Mouse (Mus musculus) limb, embryonic 13.5 days (tissue): ENCODE data around the gene Lgr6. TPM values are rescaled to one million over a fixed set of nuclear protein-coding genes. Genes with fewer than 3 reads are reported as not detected.

Experiments used
- ATAC-seq: fragments of 200-750 bp; cut with Nextera tagmentation; 2 replicates; pipeline ENCODE4 v1.8.0; 2017; ENCODE audit warnings: low read depth, moderate number of reproducible peaks, moderate TSS enrichment; ENCODE audit not compliant: low FRiP score
- H3K27ac ChIP-seq: fragments of 300-500 bp; sonication (generic); 2 replicates; pipeline ENCODE4 v1.5.1; 2015; ENCODE audit warnings: inconsistent platforms, mild to moderate bottlenecking, moderate library complexity
- H3K27me3 ChIP-seq: fragments of 300-500 bp; sonication (generic); 2 replicates; pipeline ENCODE4 v1.6.1; 2015; ENCODE audit warnings: mild to moderate bottlenecking, inconsistent platforms
- H3K36me3 ChIP-seq: fragments of 300-500 bp; sonication (generic); 2 replicates; pipeline ENCODE4 v1.6.1; 2015; ENCODE audit warnings: inconsistent platforms, mild to moderate bottlenecking, moderate library complexity
- H3K4me1 ChIP-seq: fragments of 300-500 bp; sonication (generic); 2 replicates; pipeline ENCODE4 v1.6.1; 2015; ENCODE audit warnings: inconsistent platforms
- H3K4me2 ChIP-seq: fragments of 300-500 bp; sonication (generic); replicated peaks from 2 replicates; pipeline ENCODE4 v1.6.1; 2015; ENCODE audit warnings: inconsistent platforms, mild to moderate bottlenecking, moderate library complexity
- H3K4me3 ChIP-seq: fragments of 300-500 bp; sonication (generic); 2 replicates; pipeline ENCODE4 v1.5.1; 2015; ENCODE audit warnings: moderate library complexity, mild to moderate bottlenecking, inconsistent platforms
- H3K9ac ChIP-seq: fragments of 300-500 bp; sonication (generic); 2 replicates; pipeline ENCODE4 v1.6.1; 2015; ENCODE audit warnings: mild to moderate bottlenecking, inconsistent platforms
- H3K9me3 ChIP-seq: fragments of 300-500 bp; sonication (generic); 2 replicates; pipeline ENCODE4 v1.6.1; 2016; ENCODE audit warnings: inconsistent platforms
- WGBS: fragments of 180-500 bp; shearing (Covaris S2); methylation state at CpG from one replicate; pipeline ENCODE4 v1.1.7; 2015; 5-methylcytosine and 5-hydroxymethylcytosine counted together
- polyA plus RNA-seq: library from polyadenylated mRNA; unstranded; fragments of >200 nt; fragmentation: Nextera tagmentation; extraction: Ambion mirVana; gene quantifications from 2 replicates; pipeline ENCODE4 v1.2.1, GENCODE M21; 2015

The Lgr6 gene
- polyA plus RNA-seq, 1 experiment from 2014 or later, result 2.7 TPM

GRCm38 (mm10) chr1:135003346-135003745, 101.7 kb downstream of the Lgr6 start:
- H3K4me2 ChIP-seq, result no peak overlapping the region
- no peak overlapping the region for H3K4me3 ChIP-seq
- no peak for ATAC-seq
- peaks cover 15% of the 10 kb centered on the region for H3K4me1 ChIP-seq
- 69% methylated on average over 4 of the region's 4 CpGs for WGBS
- H3K27me3 ChIP-seq, result peaks cover 10% of the 10 kb centered on the region
- no peaks in the 10 kb centered on the region for H3K36me3 ChIP-seq
- H3K9ac ChIP-seq, result no peak overlapping the region
- no peaks in the 10 kb centered on the region for H3K9me3 ChIP-seq
- H3K27ac ChIP-seq, result no peak overlapping the region

DNA sequence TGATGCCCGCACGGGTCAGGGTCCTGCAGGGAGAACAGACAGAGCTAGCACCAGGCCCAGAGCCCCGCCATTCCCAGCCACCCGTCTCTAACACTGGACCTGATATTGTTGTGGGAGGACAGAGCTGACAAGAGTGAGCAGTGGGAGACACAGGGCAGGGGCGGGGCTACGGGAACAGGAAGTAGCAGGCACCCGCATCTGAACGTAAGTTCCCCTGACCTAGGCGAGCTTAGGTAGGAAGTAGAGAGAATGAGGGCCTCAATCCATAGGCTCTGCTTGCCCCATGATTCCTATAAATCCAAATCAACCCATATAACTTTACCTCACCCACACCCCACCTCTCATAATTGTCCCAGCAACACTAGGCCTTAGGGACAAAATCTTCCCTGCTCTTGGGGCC, 104.5 kb downstream of the Lgr6 start:
- H3K4me1 ChIP-seq, result peaks cover 11% of the 10 kb centered on the region
- no peak overlapping the region for H3K9ac ChIP-seq
- 80% methylated on average over 9 of the region's 9 CpGs for WGBS
- H3K36me3 ChIP-seq, result no peaks in the 10 kb centered on the region
- peaks cover 14% of the 10 kb centered on the region for H3K27me3 ChIP-seq
- no peak overlapping the region for H3K4me3 ChIP-seq
- no peak overlapping the region for H3K4me2 ChIP-seq
- no peaks in the 10 kb centered on the region for H3K9me3 ChIP-seq
- H3K27ac ChIP-seq, result no peak overlapping the region
- ATAC-seq, result no peak

- Histone ChIP-seq H3K27me3 (peaks cover 14% of the 10 kb centered on the region; the same call in 1 of the 2 replicates), H3K4me2 (no peak overlapping the region), H3K36me3 (no peaks in the 10 kb centered on the region), H3K9me3 (no peaks in the 10 kb centered on the region), H3K4me1 (peaks cover 6% of the 10 kb centered on the region; the same call in 1 of the 2 replicates), H3K4me3 (no peak overlapping the region), H3K27ac (no peak overlapping the region), H3K9ac (no peak overlapping the region)
- no peak for ATAC-seq
- 84% methylated on average over 8 of the region's 8 CpGs for WGBS
Measured at GRCm38 (mm10) chr1:134998231-134998630, 106.8 kb downstream of the Lgr6 start.

GRCm38 (mm10) chr1:134997568-134997967, 107.5 kb downstream of the Lgr6 start:
- Histone ChIP-seq H3K4me2 (no peak overlapping the region), H3K36me3 (no peaks in the 10 kb centered on the region), H3K4me3 (no peak overlapping the region), H3K9ac (no peak overlapping the region), H3K27ac (no peak overlapping the region), H3K27me3 (peaks cover 10% of the 10 kb centered on the region; the same call in 1 of the 2 replicates), H3K4me1 (peaks cover 2% of the 10 kb centered on the region; the same call in 1 of the 2 replicates), H3K9me3 (no peaks in the 10 kb centered on the region)
- 77% methylated on average over 5 of the region's 5 CpGs for WGBS
- no peak for ATAC-seq

GRCm38 (mm10) chr1:134996471-134996870, 108.6 kb downstream of the Lgr6 start:
- Histone ChIP-seq H3K4me3 (no peak overlapping the region), H3K27me3 (peaks cover 10% of the 10 kb centered on the region; the same call in 1 of the 2 replicates)

DNA sequence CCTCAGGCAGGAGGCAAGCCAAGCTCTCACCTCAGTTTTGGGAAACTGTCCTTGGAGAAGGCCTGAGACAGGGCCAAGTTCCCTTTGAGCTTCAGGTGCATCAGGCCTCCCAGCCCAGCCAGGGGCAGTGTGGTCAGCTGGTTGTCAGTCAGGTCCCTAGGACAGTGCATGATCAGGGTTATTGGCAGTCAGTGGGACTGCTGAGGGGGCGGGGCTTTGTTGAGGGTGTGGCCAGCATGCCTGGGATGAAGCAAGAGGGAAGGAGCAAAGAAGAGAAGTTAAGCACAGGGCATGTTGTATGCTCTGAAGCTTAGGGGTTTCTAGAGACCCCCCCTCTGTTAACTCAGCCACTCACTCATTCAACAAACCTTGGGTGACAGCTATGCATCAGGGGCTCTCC, 109.1 kb downstream of the Lgr6 start:
- no peaks in the 10 kb centered on the region for H3K36me3 ChIP-seq
- no peak overlapping the region for H3K4me2 ChIP-seq
- no peak overlapping the region for H3K4me3 ChIP-seq
- H3K27ac ChIP-seq, result no peak overlapping the region
- peaks cover 10% of the 10 kb centered on the region; the same call in 1 of the 2 replicates for H3K27me3 ChIP-seq
- no peaks in the 10 kb centered on the region for H3K9me3 ChIP-seq
- H3K4me1 ChIP-seq, result peaks cover 16% of the 10 kb centered on the region
- no peak for ATAC-seq
- WGBS, result 0% methylated on average over 1 of the region's 1 CpGs
- no peak overlapping the region for H3K9ac ChIP-seq

More at GRCm38 (mm10) chr1:134996471-134996870, 108.6 kb downstream of the Lgr6 start:
- no peak for ATAC-seq
- Histone ChIP-seq H3K36me3 (no peaks in the 10 kb centered on the region), H3K4me1 (peaks cover 13% of the 10 kb centered on the region), H3K27ac (no peak overlapping the region), H3K4me2 (no peak overlapping the region), H3K9ac (no peak overlapping the region), H3K9me3 (no peaks in the 10 kb centered on the region)
- 85% methylated on average over 7 of the region's 7 CpGs for WGBS

DNA sequence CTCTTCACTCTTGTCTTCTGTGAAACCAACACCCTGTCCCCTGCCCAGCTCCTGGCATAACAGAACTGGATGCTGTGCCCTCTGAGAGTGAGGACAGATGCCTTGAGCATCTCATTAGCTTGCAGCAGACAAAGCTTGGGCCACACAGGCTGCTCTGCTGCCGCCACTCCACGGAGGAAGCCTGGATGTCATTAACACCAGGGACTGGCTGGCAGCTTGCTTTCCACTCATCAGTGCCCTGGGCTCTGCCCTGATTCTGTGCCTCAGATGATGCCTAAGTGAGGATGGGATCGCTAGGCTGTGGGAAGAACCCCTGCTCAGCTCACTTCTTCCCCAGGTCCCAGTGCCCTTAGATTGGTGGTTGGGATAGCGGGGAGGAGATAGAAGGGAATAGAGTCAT, 109.6 kb downstream of the Lgr6 start:
- 51% methylated on average over 4 of the region's 4 CpGs for WGBS
- H3K9me3 ChIP-seq, result no peaks in the 10 kb centered on the region
- ATAC-seq, result no peak

GRCm38 (mm10) chr1:134994739-134995138, 110.3 kb downstream of the Lgr6 start:
- no peak for ATAC-seq
- H3K36me3 ChIP-seq, result no peaks in the 10 kb centered on the region

More for the DNA sequence above, 109.6 kb downstream of the Lgr6 start:
- H3K4me1 ChIP-seq, result peaks cover 16% of the 10 kb centered on the region
- H3K4me2 ChIP-seq, result no peak overlapping the region
- no peaks in the 10 kb centered on the region for H3K36me3 ChIP-seq
- no peak overlapping the region for H3K4me3 ChIP-seq
- H3K27me3 ChIP-seq, result peaks cover 14% of the 10 kb centered on the region; the same call in 1 of the 2 replicates
- no peak overlapping the region for H3K9ac ChIP-seq
- no peak overlapping the region for H3K27ac ChIP-seq

DNA sequence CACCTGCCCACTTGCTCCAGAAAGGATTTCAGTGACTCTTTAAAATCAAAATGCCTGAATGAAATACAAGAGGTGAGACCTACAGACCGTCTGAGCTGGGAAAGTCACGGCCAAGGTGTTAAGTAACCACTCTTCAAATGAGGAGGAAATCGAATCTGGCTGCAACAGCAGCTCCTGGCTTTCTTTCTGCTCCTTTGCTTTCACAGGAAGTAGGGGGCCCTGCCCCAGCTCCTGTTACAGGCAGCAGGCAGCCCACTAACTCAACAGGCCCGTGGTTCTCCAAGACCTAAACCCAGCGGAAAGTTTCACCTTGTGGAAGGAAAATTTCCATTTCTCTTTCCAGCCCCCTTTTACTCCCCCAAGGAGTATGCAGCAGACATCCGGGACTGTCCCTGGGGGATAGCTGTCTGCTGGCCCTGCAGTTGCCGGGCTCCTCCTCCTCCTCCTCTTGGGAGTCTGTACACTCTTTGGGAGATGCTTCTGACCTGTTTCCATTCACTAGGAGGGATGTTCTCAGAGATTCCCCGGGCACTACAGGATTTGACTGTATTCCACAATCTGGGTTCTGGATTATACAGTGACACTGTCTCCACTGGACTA, 112.9 kb downstream of the Lgr6 start:
- WGBS, result 21% methylated on average over 8 of the region's 8 CpGs
- Histone ChIP-seq H3K36me3 (no peaks in the 10 kb centered on the region), H3K4me3 (no peak overlapping the region), H3K4me2 (0 out of 2 replicates have a peak overlapping the region, but pooled peaks have one; percentile 0), H3K9me3 (no peaks in the 10 kb centered on the region), H3K27ac (peak overlapping the region; percentile 45; the same call in 1 of the 2 replicates), H3K27me3 (peaks cover 32% of the 10 kb centered on the region), H3K9ac (no peak overlapping the region), H3K4me1 (peaks cover 24% of the 10 kb centered on the region)
- peak; percentile 8; the same call in 1 of the 2 replicates for ATAC-seq

More at GRCm38 (mm10) chr1:134994739-134995138, 110.3 kb downstream of the Lgr6 start:
- 87% methylated on average over 3 of the region's 3 CpGs for WGBS
- no peak overlapping the region for H3K27ac ChIP-seq
- no peaks in the 10 kb centered on the region for H3K9me3 ChIP-seq
- no peak overlapping the region for H3K4me3 ChIP-seq
- H3K4me2 ChIP-seq, result no peak overlapping the region
- peaks cover 16% of the 10 kb centered on the region; the same call in 1 of the 2 replicates for H3K27me3 ChIP-seq
- peaks cover 16% of the 10 kb centered on the region for H3K4me1 ChIP-seq
- H3K9ac ChIP-seq, result no peak overlapping the region

DNA sequence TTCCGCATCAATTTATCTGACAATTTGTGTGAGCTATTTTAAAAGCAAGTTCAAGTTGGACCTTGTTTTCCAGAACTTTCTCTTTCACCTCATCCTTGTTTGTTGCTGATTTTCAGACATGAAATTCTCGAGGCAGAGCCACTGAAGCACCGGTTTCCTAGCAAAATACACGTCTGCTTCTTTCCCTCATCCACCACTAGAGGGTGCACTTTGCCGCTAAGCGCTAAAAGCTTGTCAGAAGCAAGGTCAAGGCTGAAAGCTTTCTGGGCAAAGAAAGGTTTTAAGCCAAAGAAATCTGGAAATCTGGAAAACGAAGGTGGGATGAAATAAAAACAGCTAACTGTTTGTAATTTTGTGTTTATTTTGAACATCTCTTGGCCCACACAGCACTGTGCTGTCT, 115.7 kb downstream of the Lgr6 start:
- WGBS, result 10% methylated on average over 7 of the region's 7 CpGs
- Histone ChIP-seq H3K4me1 (peaks cover 24% of the 10 kb centered on the region), H3K27me3 (peaks cover 36% of the 10 kb centered on the region), H3K9me3 (no peaks in the 10 kb centered on the region), H3K36me3 (no peaks in the 10 kb centered on the region), H3K4me3 (no peak overlapping the region), H3K27ac (no peak overlapping the region), H3K9ac (no peak overlapping the region), H3K4me2 (no peak overlapping the region)
- no peak for ATAC-seq

DNA sequence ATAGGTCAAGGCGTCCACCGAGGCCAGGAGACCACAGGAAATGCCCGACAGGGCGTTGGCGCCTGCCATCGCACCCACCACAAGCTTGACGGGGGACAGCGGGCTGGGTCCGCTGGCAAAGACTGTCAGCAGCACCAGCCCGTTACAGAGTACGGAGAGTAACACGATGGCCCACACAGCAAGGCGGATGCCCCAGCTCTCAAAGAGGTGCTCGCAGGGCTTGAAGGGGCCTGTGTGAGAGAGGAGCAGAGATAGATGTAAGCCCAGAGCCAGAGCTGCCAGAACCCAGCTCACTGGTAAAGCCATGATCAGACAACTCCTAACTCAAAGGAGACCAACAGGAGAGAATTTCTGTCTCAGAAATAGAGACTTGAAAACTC, 117.1 kb downstream of the Lgr6 start:
- H3K27ac ChIP-seq, result no peak overlapping the region
- no peaks in the 10 kb centered on the region for H3K9me3 ChIP-seq
- no peaks in the 10 kb centered on the region for H3K36me3 ChIP-seq
- H3K4me3 ChIP-seq, result peak overlapping the region; percentile 45
- ATAC-seq, result 0 out of 2 replicates have a peak, but pooled peaks have one; percentile 34
- WGBS, result 10% methylated on average over 14 of the region's 14 CpGs
- H3K4me1 ChIP-seq, result peaks cover 24% of the 10 kb centered on the region
- H3K27me3 ChIP-seq, result peaks cover 36% of the 10 kb centered on the region
- peak overlapping the region; percentile 88 for H3K4me2 ChIP-seq
- peak overlapping the region; percentile 61 for H3K9ac ChIP-seq

GRCm38 (mm10) chr1:134987173-134987961, 117.7 kb downstream of the Lgr6 start:
- H3K27me3 ChIP-seq, result peaks cover 36% of the 10 kb centered on the region
- H3K36me3 ChIP-seq, result no peaks in the 10 kb centered on the region
- peak overlapping the region; percentile 61 for H3K9ac ChIP-seq
- peaks cover 20% of the 10 kb centered on the region for H3K4me1 ChIP-seq
- H3K4me3 ChIP-seq, result peak overlapping the region; percentile 45
- H3K4me2 ChIP-seq, result peak overlapping the region; percentile 88
- ATAC-seq, result peak; percentile 73
- WGBS, result 29% methylated on average over 47 of the region's 48 CpGs
- H3K9me3 ChIP-seq, result no peaks in the 10 kb centered on the region
- no peak overlapping the region for H3K27ac ChIP-seq
